Mouse (Mus musculus) gonadal fat pad, adult 2 months (tissue): Measurements from ENCODE around the gene Cd34. TPM values are rescaled to one million over a fixed set of nuclear protein-coding genes. Genes with fewer than 3 reads are reported as not detected.

Experiments
- DNase-seq: peaks from one replicate; pipeline ENCODE4 v3.0.0-alpha.2; 2012; ENCODE audit warnings: low read depth
- polyA plus RNA-seq: library from polyadenylated mRNA; depleted of rRNA; stranded (reverse); fragments of >200 nt; gene quantifications from 2 replicates; pipeline ENCODE4 v1.2.3, GENCODE M21; 2012; rRNA removed

Gene Cd34
- polyA plus RNA-seq = 88.4 and 91.6 TPM in 2 replicates

GRCm38 (mm10) chr1:194938715-194939114 is at the start of gene Cd34:
Cd34 (plus strand) TSS chr1:194938819.
- no peak for DNase-seq

- no peak for DNase-seq
These were observed 44.1 kb upstream of the Cd34 start for GRCm38 (mm10) chr1:194894513-194894912.

GRCm38 (mm10) chr1:194895287-194895686 is 43.3 kb upstream of the Cd34 start:
- peak; percentile 94 for DNase-seq

GRCm38 (mm10) chr1:194901075-194901474 is 37.5 kb upstream of the Cd34 start:
- DNase-seq = no peak

GRCm38 (mm10) chr1:194901826-194902225 is 36.8 kb upstream of the Cd34 start:
- no peak for DNase-seq

- DNase-seq = no peak
These were observed 29.7 kb upstream of the Cd34 start for GRCm38 (mm10) chr1:194908956-194909355.

- DNase-seq = no peak
These were observed 12.8 kb upstream of the Cd34 start for GRCm38 (mm10) chr1:194925753-194926350.

- no peak for DNase-seq
These were observed 10.7 kb upstream of the Cd34 start for GRCm38 (mm10) chr1:194927887-194928286.

- no peak for DNase-seq
These were observed 9.2 kb upstream of the Cd34 start for GRCm38 (mm10) chr1:194929275-194929971.

GRCm38 (mm10) chr1:194929972-194930355 is 8.7 kb upstream of the Cd34 start:
- peak; percentile 46 for DNase-seq

GRCm38 (mm10) chr1:194930706-194931105 is 7.9 kb upstream of the Cd34 start:
- DNase-seq = no peak

GRCm38 (mm10) chr1:194935351-194935750 is 3.3 kb upstream of the Cd34 start:
- DNase-seq = no peak

- no peak for DNase-seq
These were observed 2.9 kb downstream of the Cd34 start for GRCm38 (mm10) chr1:194941528-194941927.

- DNase-seq = no peak
These were observed 4.3 kb downstream of the Cd34 start for GRCm38 (mm10) chr1:194942912-194943311.

GRCm38 (mm10) chr1:194943485-194943884 is 4.9 kb downstream of the Cd34 start:
- DNase-seq = no peak

- DNase-seq = no peak
These were observed 6.8 kb downstream of the Cd34 start for GRCm38 (mm10) chr1:194945382-194945781.

- DNase-seq = no peak
These were observed 7.8 kb downstream of the Cd34 start for GRCm38 (mm10) chr1:194946467-194946866.

GRCm38 (mm10) chr1:194950913-194951312 is 12.3 kb downstream of the Cd34 start:
- DNase-seq = no peak

GRCm38 (mm10) chr1:194952891-194953290 is 14.3 kb downstream of the Cd34 start:
- no peak for DNase-seq

- no peak for DNase-seq
These were observed 16.1 kb downstream of the Cd34 start for GRCm38 (mm10) chr1:194954694-194955093.

- no peak for DNase-seq
These were observed 17.1 kb downstream of the Cd34 start for GRCm38 (mm10) chr1:194955749-194956148.

GRCm38 (mm10) chr1:194957021-194957420 is 18.4 kb downstream of the Cd34 start:
- DNase-seq = no peak

- no peak for DNase-seq
These were observed 23.6 kb downstream of the Cd34 start for GRCm38 (mm10) chr1:194962181-194962580.

GRCm38 (mm10) chr1:194962712-194963111 is 24.1 kb downstream of the Cd34 start:
- DNase-seq = no peak
